Mouse (Mus musculus): ENCODE measurements at regions not wholly inside any gene's neighbourhood (a gene's known extent, or its start where the extent isn't known, plus 50 kb on each side); places are given as distances from the start of the nearest gene placed in this dataset.

DNA sequence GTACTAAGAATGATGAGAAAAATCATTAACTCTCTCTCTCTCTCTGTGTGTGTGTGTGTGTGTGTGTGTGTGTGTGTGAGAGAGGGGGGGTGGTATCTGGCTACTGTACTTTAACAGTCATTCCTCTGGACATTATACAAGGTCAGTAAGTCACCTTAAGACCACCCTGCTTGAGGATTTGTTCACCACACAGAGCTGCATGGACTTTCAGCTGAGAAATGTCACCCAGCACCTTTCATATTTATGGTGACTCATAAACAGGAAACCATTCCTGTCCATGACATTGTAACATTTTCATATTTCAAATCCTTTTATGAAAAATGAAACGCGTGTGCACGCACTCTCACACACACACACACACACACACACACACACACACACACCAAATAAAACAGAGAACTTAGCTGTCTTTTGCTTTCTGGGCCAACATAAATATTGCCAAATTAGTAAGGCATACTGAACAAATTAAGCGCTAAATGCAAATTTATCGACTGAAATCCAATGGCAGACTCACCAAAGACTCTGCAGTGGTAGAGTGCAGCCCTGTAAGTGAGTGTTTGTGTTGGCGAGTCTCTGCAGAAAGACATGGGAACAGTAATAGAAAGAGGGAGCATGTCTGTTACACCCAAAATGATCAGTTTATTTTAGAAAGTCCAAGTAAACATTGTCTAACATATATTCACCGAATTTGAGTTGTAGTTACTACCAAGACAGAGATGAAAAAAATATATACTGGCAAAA, 277.7 kb downstream of the Osr1 start:
- DNase-seq (ENCODE audit: low spot score) = no peak

DNA sequence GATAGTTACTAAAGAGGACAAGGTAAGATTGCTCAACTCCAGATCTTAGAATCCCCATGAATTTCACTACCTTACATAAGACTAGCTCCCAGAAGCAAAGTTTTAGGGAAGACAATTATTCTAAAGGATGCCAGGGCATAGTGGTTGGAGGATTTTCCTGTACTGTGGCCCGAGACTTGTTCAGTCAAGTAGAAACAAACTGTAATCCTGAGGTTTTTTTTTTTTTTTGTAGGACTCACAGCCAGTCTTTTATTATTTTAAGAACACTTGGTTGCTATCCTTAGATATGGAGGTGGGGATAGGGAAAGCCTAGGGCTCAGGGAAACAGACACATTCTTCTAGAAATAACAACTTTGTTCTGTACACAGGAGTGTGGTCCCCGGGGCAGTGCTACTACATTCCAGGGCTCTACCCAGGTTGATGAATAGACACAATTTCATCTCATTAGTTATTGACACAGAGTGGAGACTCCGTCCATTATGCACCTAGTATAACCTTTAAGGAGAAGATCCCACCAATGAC, 285.6 kb downstream of the Osr1 start:
- no peak for DNase-seq (ENCODE audit: low spot score)

DNA sequence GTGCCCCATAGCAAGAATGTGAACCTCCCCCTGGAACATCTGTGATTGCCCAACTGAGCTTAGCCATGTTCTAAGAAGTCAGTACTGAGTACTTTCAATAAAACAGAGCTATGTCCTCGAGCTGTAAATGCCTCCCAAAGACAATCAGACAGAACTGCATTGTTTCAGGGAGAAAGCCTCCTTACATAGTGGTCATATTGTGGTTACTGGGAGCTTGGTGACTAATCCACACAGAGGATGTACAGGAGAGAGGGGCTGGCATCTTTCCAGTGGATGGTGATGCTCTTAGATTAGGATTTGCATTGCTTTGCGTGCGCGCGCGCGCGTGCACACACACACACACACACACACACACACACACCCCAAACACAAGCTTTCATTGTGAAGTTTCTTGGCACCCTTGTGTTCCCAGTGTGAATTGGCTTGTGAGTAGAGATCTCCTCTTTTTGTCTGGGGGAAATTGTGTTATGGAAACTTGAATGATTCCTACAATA, 286.3 kb downstream of the Osr1 start:
- no peak for DNase-seq (ENCODE audit: low spot score)

DNA sequence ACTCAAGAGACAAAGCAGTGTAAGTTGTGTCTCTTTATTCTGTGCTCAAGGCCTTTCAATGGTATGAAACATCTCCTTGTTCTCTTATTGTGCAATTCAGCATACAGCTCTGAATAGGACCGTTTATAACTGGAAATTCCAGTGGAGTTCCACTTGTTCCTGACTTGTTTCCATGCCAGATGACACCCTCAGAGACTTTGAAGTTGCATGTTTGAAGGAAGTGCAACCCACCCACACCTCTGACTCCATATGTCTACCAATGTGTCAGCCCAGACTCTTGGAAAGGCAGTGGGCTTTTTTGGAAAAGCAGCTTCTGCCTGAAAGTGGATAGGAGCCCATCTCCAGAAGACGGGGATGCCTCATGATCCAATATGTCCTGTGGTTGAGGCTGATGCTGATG, 288.1 kb downstream of the Osr1 start:
- DNase-seq (ENCODE audit: low spot score) = no peak

DNA sequence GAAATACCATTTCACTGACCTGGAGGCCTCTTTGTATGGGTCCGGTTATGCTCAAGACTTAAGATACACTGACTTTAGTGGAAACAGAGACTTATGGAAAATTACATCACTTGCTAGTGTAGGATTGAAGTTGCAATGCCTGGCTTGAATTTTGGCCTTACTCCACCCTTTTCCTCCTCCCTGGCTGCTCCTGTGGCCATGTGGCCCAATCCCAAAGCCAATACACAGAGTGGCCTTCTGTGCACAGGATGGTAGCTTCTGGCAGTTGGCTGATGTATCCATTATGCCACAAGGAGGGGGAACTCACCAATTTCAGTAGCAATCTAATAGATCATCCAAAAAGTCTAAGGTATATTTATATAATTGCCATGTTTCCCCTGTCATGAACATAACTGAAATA, 292.4 kb downstream of the Osr1 start:
- DNase-seq (ENCODE audit: low spot score) = peak; percentile 16

DNA sequence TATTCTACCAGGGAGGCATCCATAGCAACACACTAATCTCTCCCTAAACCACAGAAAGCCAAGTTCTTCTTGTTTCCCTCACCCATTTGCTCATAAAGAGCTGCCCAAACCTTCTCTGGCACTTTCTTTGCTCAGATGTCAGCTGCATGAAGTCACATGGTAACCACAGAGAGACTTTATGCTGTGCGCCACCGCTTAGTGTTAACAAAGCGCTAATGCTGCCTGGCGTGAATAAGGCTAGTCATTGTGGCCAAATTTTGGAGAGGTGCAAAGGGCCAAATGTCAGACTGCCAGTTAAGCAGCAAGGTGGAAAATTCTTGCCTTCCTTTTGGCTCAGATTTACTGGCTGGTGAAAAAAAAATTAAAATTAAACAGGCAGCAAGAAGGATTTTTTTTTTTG, 302.3 kb downstream of the Osr1 start:
- DNase-seq (ENCODE audit: low spot score) = no peak

DNA sequence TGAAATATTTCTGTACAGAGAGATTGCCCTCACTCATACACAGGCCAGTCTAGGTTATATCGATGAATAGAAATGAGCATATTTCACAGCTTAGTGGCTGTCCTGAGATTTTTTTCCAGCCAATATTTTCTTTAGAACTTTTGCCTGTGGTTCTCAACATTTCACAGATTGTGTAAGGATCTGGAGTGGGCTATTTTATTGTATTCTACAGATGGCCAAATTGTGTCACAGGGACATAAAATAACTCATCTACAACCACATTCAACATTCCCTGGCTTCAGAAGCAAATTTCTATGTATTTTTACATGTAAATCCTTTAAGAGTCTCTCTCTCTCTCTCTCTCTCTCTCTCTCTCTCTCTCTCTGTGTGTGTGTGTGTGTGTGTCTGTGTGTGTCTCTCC, 303.3 kb downstream of the Osr1 start:
- no peak for DNase-seq (ENCODE audit: low spot score)

DNA sequence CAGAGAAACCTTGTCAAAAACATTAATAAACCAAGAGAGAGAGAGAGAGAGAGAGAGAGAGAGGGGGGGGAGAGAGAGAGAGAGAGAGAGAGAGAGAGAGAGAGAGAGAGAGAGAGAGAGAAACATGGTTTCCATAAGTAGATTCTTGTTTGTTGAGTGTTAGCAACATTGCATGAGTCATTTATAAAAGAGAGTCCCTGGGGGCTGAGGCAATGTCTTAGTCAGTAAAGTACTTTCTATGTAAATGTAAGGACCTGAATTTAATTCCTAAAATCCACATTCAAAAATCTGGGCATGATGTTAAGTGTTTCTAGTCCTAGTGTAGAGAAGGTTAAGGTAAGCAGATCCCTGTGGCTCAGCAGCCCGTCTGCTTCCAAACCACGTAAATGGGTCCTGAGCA, 304.9 kb downstream of the Osr1 start:
- DNase-seq (ENCODE audit: low spot score) = no peak

DNA sequence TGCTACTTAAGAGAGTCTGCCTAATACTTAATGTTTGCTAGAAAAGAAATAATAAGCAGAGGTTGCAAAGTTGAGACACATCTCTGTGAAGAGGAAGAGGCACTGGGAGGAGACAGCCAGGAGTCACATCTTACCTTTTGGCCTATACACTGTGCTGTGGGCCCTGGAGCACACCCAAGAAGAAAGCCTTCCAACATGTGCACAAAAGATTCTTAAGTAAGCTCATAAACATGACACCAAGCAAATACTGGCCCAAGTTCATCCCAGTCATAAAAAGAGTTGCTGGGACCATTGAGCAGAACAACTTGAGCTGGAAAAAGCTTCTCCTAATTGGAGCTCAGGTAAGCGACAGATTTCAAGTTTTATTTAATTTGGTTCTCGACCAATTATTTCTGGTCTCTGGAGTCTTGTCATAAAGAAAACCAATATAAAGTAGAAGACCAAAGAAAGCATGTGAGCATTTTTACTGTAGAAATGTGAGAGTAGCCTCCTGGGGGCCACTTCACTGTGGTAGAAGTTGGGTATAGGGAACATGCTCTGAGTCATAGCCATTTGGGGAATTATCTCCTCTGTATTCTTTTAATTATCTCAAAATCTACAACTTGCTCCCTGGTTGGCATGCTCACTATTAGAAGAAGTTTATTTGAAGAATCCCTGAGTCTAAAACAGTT, 312.2 kb downstream of the Osr1 start:
- peak; percentile 29 for DNase-seq (ENCODE audit: low spot score)

DNA sequence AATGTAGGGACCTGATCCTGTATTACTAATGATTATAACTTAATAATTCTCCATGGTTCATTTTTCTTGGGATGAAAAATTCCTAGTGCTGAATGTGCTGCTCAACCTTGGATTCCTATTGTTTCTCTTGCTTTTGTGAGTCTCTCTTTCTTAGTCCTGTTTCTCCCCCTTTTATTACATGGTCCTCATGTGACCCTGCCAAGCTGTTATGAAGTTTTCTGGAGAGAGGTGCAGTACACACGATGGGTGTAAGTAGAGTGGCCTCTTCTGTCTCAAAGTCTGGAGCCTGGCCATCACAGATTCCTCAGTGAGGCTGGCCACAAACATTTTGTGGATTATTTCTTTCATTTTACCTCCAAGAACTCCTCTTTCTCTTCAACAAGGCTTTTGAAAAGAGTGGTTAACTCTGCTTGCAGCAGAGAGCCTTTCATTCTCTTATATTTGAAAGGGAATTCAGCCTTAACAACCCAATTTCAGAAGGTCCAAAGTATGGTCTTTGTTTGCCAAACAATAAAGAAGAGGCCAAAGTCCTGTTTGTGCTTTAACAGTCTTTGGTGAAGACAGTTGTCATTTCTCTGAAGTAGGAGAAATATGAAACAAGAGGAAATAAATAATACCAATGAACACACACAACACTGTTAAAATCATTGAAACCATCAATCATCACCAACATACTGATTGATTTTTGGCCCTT, 313.3 kb downstream of the Osr1 start:
- no peak for DNase-seq (ENCODE audit: low spot score)

DNA sequence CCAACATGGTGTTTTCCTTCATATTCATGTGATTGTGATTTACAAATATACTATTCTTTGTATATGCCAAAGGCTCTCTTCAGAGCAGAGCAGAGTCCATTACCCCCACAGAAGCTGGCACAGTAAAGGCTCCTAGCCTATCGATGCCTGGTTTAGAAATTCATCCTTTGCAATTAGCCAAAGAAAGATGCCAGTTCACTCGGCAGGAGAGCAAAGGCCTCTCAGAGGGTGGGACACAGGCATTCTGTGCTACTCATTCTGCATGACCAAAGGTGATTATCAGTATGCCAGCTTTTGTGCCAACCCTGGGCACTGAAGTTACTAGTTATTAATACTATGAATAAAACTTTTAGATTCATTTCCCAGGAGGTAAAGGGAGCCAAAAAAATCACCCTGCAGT, 324.6 kb downstream of the Osr1 start:
- no peak for DNase-seq (ENCODE audit: low spot score)

DNA sequence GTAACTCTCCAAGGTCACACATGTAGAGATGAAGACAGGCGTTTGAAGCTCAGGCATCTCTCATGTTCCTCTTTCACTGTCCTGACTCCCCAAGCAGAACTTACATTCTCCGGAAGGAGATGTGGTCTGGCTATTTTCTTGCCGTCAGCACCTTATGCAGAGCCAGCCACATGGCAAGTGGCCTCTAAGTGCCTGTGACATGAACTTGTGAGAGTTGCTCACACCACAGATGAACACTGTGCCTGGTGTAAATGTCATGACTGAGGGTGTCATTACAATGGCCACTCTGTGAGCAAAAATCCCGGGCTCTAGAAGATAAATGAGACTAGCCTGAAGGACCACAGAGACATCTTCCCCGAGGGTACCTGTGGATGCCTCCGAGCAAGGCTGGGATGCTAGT, 328.1 kb downstream of the Osr1 start:
- DNase-seq (ENCODE audit: low spot score) = no peak

DNA sequence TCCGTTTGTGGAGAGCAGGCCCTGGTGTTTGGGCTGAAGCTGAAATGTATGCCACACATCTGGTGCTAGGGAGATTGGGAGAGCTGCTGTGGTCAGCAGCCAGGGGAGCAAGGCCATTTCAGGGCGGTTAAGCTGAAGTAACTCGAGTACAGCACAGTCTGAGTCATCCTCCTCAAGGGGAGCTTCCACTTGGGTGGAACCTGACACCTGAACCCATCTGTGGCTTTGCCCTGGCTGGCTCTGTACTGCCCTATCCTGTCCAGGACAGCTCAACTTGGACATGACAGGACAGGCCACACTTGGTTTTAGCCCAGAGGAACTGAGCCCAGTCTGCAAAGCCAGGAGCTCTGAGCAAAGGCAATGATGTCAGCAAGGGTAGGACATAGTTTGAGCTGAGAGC, 328.5 kb downstream of the Osr1 start:
- DNase-seq (ENCODE audit: low spot score) = peak; percentile 41

DNA sequence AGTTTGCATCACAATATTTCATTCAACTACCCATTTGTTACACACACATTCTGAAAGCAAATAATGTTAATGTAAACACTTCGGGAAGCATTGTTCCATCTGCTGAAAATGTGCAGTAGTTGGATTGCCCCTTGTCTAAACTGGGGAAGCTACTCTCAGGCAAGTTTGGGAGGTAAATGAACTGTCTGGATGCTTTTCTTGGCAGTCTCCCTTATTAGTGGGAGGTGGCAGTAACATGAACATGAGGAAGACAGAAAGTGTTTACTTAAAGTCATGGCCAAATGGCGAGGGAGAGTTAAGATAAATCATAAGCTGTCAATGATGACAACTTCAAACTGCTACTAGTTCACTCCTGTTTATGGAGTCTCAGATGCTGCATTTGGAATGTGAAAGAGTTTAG, 332.0 kb downstream of the Osr1 start:
- DNase-seq (ENCODE audit: low spot score) = peak; percentile 45

DNA sequence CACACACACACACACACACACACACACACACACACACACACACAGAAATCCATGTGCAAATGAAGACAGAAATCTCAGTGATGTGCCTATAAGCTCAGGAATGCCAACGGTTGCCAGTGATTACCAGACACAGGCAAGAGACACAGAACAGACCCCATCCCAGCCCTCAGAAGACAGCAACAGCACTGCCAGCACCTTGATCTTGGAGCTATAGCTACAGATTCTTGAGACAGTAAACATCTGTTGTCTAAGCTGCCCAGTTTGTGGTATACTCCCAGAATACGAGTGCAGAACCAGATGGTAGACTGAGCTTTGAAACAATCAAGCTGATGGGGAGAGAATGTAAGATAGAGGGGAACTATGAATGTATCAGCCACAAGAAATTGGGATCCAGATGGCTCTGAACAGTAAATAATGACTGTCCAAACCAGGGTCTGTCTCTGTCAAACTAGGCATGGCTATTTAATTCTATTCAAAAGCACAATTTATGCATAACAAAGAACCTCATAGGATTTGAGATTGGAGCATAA, 333.9 kb downstream of the Osr1 start:
- no peak for DNase-seq (ENCODE audit: low spot score)

DNA sequence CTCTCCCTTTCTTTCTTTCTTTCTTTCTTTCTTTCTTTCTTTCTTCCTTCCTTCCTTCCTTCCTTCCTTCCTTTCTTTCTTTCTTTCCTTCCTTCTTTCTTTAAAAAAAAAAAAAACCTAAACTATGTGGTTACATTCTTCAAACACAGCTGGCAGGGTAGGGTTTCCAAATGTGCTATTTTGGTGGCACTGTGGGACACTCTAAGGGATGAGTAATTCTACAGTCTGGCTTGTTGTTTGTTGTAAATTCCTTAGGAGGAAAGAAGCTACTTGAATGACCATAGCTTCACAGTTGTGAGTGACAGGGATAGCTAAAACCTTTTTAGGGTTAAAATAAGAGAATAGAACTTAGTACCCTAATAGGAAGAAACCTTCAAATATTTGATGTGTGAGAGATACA, 342.4 kb downstream of the Osr1 start:
- no peak for DNase-seq (ENCODE audit: low spot score)

DNA sequence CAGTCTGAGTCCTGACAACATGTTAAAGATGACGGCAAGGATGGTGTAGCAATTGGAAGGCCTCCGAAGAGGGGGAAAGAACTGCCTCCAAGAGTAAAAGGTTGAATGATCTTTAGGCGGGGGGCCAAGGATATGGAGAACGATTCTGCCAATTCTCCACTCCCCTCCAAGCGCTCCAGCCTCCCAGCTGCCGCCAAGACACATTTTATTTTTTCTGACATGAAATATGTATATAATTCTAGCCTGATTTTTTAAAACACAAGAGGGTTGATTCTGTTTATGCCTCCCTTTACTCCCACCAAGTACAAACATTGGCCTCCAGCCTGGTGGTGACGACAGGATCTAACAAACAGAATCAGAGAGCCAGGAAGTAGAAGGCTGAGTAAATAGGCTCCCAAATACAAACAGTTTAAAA, 345.8 kb downstream of the Osr1 start:
- no peak for DNase-seq (ENCODE audit: low spot score)

DNA sequence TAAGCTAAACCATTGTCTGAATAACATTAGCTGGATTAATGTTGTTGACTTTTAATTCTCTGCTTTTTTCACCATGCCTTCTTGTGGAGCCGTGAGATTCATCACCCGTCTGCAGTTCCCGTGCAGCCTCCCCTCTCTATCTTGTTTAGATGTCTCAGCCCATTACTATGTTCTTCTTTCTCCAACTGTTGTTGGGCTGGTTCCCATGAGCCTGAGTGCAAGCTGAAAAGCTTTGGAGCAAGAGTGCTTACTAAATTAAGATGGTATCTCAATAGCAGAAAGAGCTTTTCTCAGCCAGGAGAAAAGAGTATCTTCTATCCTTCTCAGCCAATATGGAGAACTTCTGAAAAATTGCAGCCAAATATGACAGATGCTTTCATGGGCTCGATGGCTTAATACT, 348.1 kb downstream of the Osr1 start:
- no peak for DNase-seq (ENCODE audit: low spot score)

DNA sequence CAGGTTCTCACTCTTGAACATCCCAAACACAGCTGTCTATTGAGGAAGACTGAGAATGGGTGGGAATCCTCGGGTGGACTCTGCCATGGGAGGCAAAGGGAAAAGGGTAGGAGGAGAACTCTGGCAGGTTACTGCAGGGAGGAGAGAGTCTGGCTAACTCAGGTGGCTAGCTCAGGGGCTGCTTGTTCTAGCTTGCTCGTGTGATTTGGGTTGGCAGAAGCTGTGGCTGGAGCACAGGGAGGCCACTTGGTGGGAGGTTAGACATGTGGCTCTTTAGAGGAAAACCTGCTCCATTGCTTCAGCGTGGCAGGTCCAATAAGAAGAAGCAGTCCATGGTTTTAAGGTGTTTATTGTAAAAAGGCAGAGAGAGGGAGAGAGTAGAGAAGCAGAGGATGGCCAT, 349.1 kb downstream of the Osr1 start:
- DNase-seq (ENCODE audit: low spot score) = no peak

DNA sequence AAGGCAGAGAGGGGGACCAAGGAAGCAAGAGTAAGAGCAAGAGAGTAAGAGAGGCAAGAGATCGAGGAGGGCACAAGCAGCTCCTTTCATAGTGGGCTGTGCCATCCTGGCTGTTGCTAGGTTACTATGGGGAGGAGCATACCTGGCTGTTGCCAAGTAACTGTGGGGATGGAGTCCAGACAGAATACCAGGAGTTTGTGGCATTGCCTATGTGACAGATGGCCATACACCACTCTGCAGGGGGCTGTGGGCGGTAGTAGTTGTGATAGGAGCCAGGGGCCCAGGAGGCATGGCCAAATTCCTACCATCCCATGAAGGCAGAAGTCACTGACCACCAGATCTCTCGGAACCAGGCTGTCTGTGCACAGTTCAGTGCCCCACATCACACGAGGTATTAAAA, 349.5 kb downstream of the Osr1 start:
- no peak for DNase-seq (ENCODE audit: low spot score)

DNA sequence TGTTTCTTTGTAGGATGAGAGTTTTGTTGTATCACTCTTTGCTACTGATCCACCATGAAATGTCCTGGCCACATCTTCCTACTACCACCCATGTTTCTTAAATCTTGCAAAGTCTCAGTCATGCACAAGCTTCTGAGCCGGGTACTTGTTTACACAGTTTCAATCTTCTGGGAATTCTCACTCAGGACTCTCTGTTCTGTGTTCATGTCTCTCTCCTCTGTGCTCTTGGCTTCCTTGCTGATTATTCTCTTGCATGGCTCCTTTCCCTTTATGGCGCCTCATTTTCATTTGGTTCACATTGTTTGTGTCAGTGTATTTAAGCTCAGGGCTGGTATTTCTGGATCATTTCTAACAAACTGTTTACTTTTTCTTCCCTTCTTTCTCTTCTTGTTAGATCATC, 350.5 kb downstream of the Osr1 start:
- DNase-seq (ENCODE audit: low spot score) = peak; percentile 26

DNA sequence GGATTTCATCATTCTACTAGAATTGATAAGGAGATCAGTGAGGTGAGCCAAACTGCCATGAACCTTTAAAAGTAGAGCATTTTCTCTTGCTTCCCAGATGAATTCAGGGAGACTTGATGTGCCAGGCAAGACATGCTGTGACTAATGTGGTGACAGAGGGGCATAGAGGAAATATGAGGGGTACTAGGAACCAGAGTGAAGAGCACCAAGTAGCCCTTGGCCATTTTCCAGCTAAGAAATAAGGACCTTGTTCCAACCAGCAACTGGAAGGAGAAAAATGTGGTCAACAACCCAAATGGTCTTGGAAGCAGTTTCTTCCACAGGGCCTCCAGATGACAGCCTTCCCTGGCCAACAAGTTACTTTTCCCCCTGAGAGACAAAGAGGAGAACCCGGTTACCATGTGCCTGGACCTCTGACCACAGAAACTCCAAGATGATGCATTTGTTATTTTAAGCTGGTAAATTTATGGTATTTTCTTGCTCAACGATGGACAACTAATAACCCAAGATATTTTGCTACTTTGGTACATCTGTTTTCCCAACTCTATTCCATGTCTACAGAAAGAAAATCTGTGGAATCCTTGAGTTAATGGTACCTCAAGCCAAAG, 351.8 kb downstream of the Osr1 start:
- DNase-seq (ENCODE audit: low spot score) = peak; percentile 76
